Mouse (Mus musculus) adrenal gland, postnatal 36 days (tissue): ENCODE measurements around the gene Brwd3. TPM values are rescaled to one million over a fixed set of nuclear protein-coding genes. Genes with fewer than 3 reads are reported as not detected.

ENCODE experiments used
- DNase-seq, 2 experiments: peaks; one replicate each; pipeline ENCODE4 v3.0.0; 2021; ENCODE audit warnings: mixed read lengths in 1 of 2
- long read RNA-seq, 2 experiments: library from polyadenylated mRNA; stranded (forward); transcript quantifications; one replicate each; pipeline ENCODE4 v2.0.0; 2021; ENCODE audit warnings: borderline sequencing depth in 2 of 2
- total RNA-seq, 2 experiments: library from RNA; stranded (reverse); gene quantifications; 2 replicates each; pipeline ENCODE4 v1.2.3; 2021

Gene Brwd3
- total RNA-seq = 1 to 10 TPM; 6.4 to 8.0 TPM
- long read RNA-seq, experiment 1 = 0 reads
- long read RNA-seq, experiment 2 = 0 reads

- peak; percentile 86 to 87 for DNase-seq
These were observed at the start of gene Brwd3 for GRCm38 (mm10) chrX:108834090-108834774. Gene Brwd3, minus strand, starts transcription at chrX:108834372.

GRCm38 (mm10) chrX:108862632-108863031 is 28.5 kb upstream of the Brwd3 start:
- DNase-seq = no peak

GRCm38 (mm10) chrX:108842705-108843104 is 8.5 kb upstream of the Brwd3 start:
- DNase-seq = no peak

- no peak for DNase-seq
These were observed 2.2 kb upstream of the Brwd3 start for GRCm38 (mm10) chrX:108836416-108836815.

GRCm38 (mm10) chrX:108835233-108835632 is 1.1 kb upstream of the Brwd3 start:
- DNase-seq = no peak

GRCm38 (mm10) chrX:108833381-108834020 is 671 bp downstream of the Brwd3 start:
- DNase-seq = peak; percentile 1 to 12

GRCm38 (mm10) chrX:108832674-108833189 is 1.4 kb downstream of the Brwd3 start:
- peak; percentile 74 to 79 for DNase-seq

GRCm38 (mm10) chrX:108831231-108831630 is 2.9 kb downstream of the Brwd3 start:
- DNase-seq = no peak

- no peak for DNase-seq
These were observed 6.1 kb downstream of the Brwd3 start for GRCm38 (mm10) chrX:108828111-108828510.

GRCm38 (mm10) chrX:108797268-108797667 is 36.9 kb downstream of the Brwd3 start:
- DNase-seq = no peak

- no peak for DNase-seq
These were observed 50.4 kb downstream of the Brwd3 start for GRCm38 (mm10) chrX:108783724-108784123.

- DNase-seq = no peak
These were observed 102.4 kb downstream of the Brwd3 start for GRCm38 (mm10) chrX:108731755-108732154.

GRCm38 (mm10) chrX:108729564-108729963 is 104.6 kb downstream of the Brwd3 start:
- DNase-seq = no peak

GRCm38 (mm10) chrX:108729068-108729467 is 105.1 kb downstream of the Brwd3 start:
- no peak for DNase-seq

GRCm38 (mm10) chrX:108728334-108728733 is 105.8 kb downstream of the Brwd3 start:
- DNase-seq = no peak

GRCm38 (mm10) chrX:108724241-108724640 is 109.9 kb downstream of the Brwd3 start:
- DNase-seq = no peak

- DNase-seq = no peak
These were observed 111.7 kb downstream of the Brwd3 start for GRCm38 (mm10) chrX:108722447-108722846.

- no peak for DNase-seq
These were observed 129.9 kb downstream of the Brwd3 start for GRCm38 (mm10) chrX:108704312-108704711.

Other genes starting within 250 kb of the Brwd3 start
- not detected for gene Gm379, start 169.5 kb downstream of the Brwd3 start, total RNA-seq
- gene Hmgn5, start 179.0 kb upstream of the Brwd3 start, total RNA-seq = 10 to 100 TPM in 1 of 2 experiments, 1 to 10 TPM in 1; 8.3 to 12.5 TPM